Mouse (Mus musculus): ENCODE data around the gene Utrn.

The Utrn gene

GRCm38 (mm10) chr10:12694774-12695173 is 174.4 kb downstream of the Utrn start:
- no peak for DNase-seq (ENCODE audit: low read depth, low spot score)

- DNase-seq (ENCODE audit: low read depth, low spot score), result peak; percentile 74
Measured at GRCm38 (mm10) chr10:12690601-12691000, 178.6 kb downstream of the Utrn start.

GRCm38 (mm10) chr10:12685683-12686082 is 183.5 kb downstream of the Utrn start:
- DNase-seq (ENCODE audit: low read depth, low spot score), result no peak

- DNase-seq (ENCODE audit: low read depth, low spot score), result no peak
Measured at GRCm38 (mm10) chr10:12684018-12684417, 185.1 kb downstream of the Utrn start.

GRCm38 (mm10) chr10:12673309-12673708 is 195.9 kb downstream of the Utrn start:
- no peak for DNase-seq (ENCODE audit: low read depth, low spot score)

- no peak for DNase-seq (ENCODE audit: low read depth, low spot score)
Measured at GRCm38 (mm10) chr10:12671608-12672007, 197.6 kb downstream of the Utrn start.

GRCm38 (mm10) chr10:12662035-12662434 is 207.1 kb downstream of the Utrn start:
- DNase-seq (ENCODE audit: low read depth, low spot score), result peak; percentile 54

- DNase-seq (ENCODE audit: low read depth, low spot score), result no peak
Measured at GRCm38 (mm10) chr10:12658023-12658744, 211.0 kb downstream of the Utrn start.

GRCm38 (mm10) chr10:12652988-12653387 is 216.2 kb downstream of the Utrn start:
- DNase-seq (ENCODE audit: low read depth, low spot score), result no peak

- no peak for DNase-seq (ENCODE audit: low read depth, low spot score)
Measured at GRCm38 (mm10) chr10:12646119-12646518, 223.0 kb downstream of the Utrn start.

- DNase-seq (ENCODE audit: low read depth, low spot score), result no peak
Measured at GRCm38 (mm10) chr10:12643336-12643735, 225.8 kb downstream of the Utrn start.

GRCm38 (mm10) chr10:12639638-12640037 is 229.5 kb downstream of the Utrn start:
- DNase-seq (ENCODE audit: low read depth, low spot score), result no peak

- no peak for DNase-seq (ENCODE audit: low read depth, low spot score)
Measured at GRCm38 (mm10) chr10:12633965-12634364, 235.2 kb downstream of the Utrn start.

GRCm38 (mm10) chr10:12630933-12631332 is 238.2 kb downstream of the Utrn start:
- DNase-seq (ENCODE audit: low read depth, low spot score), result no peak

GRCm38 (mm10) chr10:12618397-12618796 is 250.8 kb downstream of the Utrn start:
- DNase-seq (ENCODE audit: low read depth, low spot score), result no peak

- DNase-seq (ENCODE audit: low read depth, low spot score), result peak; percentile 15
Measured at GRCm38 (mm10) chr10:12615723-12616122, 253.4 kb downstream of the Utrn start.

GRCm38 (mm10) chr10:12614465-12615199 is 254.5 kb downstream of the Utrn start:
- peak; percentile 20 for DNase-seq (ENCODE audit: low read depth, low spot score)

- peak; percentile 75 for DNase-seq (ENCODE audit: low read depth, low spot score)
Measured at GRCm38 (mm10) chr10:12612235-12612863, 256.8 kb downstream of the Utrn start.

GRCm38 (mm10) chr10:12609896-12610295 is 259.3 kb downstream of the Utrn start:
- no peak for DNase-seq (ENCODE audit: low read depth, low spot score)

- DNase-seq (ENCODE audit: low read depth, low spot score), result no peak
Measured at GRCm38 (mm10) chr10:12608634-12609033, 260.5 kb downstream of the Utrn start.

GRCm38 (mm10) chr10:12607180-12607579 is 262.0 kb downstream of the Utrn start:
- peak; percentile 14 for DNase-seq (ENCODE audit: low read depth, low spot score)

GRCm38 (mm10) chr10:12595379-12595778 is 273.8 kb downstream of the Utrn start:
- no peak for DNase-seq (ENCODE audit: low read depth, low spot score)

GRCm38 (mm10) chr10:12594958-12595357 is 274.2 kb downstream of the Utrn start:
- DNase-seq (ENCODE audit: low read depth, low spot score), result no peak
